Mouse (Mus musculus) left cerebral cortex, postnatal 14 days (tissue): ENCODE measurements around the gene Capns1. TPM values are rescaled to one million over a fixed set of nuclear protein-coding genes. Genes with fewer than 3 reads are reported as not detected.
"Not testable (repeated sequence)": the region's sequence is repeated elsewhere in the genome, so short reads cannot be mapped to it uniquely, and the experiment has no call there.

Experiments
- DNase-seq, 2 experiments: peaks; one replicate each; pipeline ENCODE4 v3.0.0; 2021 to 2022; ENCODE audit warnings: low spot score in 2 of 2, mixed read lengths in 1 of 2
- intact Hi-C: fragments of 180-260 bp; cut with DNase I; formaldehyde crosslinking; loops from one replicate; pipeline ENCODE4 v1.15.1; 2025
- total RNA-seq, 2 experiments: library from RNA; stranded (reverse); gene quantifications; 2 replicates each; pipeline ENCODE4 v1.2.3; 2021

The Capns1 gene
- total RNA-seq, 2 experiments from 2014 or later: 194 to 196 TPM

DNA sequence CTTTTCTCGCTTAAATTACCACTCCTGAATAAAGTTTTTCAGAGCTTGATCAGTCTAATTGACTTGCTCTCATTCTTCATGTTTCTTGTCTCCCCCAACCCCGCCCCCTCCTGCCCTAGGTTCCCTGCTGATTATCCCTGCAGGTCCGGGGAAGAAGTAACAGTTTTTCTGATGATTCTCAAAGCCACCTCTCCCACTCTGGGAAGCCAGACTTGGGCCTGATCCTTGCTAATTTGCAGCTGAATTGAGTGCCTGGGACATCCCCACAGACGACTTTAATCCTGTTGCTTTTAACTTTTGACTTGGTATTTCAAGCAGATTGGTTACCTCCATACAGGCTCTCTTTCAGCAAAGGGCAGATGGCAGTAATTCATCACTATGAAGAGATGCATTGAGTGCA, 12.4 kb upstream of the Capns1 start:
- intact Hi-C loops: no loop called here
- DNase-seq: no peak

DNA sequence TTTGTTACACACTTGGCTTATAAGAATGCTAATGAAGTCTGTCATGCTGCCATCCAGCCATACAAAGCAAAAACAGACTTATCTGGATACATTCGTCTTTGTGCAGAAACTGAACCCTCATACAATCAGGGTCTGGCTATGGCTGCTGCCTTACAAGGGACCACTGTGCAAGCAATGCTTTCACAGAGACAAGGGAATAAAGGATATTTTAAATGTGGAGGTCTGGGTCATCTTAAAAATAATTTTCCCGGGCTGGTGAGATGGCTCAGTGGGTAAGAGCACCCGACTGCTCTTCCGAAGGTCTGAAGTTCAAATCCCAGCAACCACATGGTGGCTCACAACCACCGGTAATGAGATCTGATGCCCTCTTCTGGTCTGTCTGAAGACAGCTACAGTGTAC, 7.8 kb upstream of the Capns1 start:
- intact Hi-C loops: not testable (repeated sequence)

GRCm38 (mm10) chr7:30205383-30205782, 6.8 kb upstream of the Capns1 start:
- intact Hi-C loops: no loop called here
- DNase-seq: peak; percentile 49 to 70

More for the DNA sequence above, 7.8 kb upstream of the Capns1 start:
- DNase-seq: not testable (repeated sequence)

DNA sequence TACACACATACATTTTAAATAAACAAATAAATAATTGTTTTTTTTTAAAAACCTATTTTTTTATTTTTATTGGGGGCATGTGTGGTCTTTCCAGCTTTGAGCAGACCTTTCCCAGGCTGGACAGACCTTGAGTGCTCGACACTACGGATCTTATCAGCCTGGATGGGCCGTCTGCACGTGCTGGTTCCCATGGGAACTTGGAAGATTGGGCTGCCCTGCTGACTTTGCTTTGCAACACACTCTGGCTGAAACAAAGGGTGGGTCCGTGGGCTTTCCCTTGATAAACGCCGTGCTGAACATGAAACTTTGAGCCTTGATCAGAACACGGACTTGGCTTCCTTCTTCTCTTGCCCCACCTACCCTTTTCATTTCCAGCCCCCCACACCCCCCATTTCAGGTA, 5.8 kb upstream of the Capns1 start:
- intact Hi-C loops: no loop called here
- DNase-seq: no peak

DNA sequence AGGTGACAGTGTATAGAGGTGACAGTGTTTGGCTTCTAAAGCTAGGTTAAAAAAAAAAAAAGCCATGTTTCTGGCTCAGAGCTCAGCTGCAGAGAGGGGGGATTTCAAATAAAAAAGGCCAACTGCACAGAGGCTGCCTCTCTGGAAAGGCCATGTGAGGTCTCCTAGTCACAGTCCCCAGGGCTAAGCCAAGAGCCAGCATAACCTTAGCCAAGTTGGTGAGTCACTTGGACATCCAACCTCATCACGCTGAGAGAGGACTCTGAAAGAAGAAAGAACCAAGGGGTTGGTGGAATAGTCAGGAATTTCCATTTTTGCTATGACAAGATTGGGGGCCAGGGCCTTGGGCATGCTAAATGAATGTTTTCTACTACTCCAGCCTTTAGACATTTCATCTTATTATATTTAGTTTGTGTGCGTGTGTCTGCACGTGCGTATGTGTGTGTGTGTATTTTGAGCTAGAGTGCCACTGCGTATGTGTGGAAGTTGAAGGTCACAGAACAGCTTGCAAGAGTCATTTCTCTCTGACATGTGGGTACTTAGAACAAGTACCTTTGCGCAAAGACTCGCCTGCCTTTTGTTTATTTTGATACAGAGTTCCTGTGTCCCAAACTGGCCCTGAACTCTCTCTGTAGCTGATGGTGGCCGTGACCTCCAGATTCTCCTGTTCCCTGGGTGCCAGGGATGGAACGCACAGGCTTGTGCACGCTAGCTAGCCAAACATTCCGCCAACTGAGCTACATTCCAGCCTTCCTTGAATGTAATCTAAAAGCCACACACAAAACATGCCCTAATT, 4.5 kb upstream of the Capns1 start:
- DNase-seq: no peak
- intact Hi-C loops: no loop called here

DNA sequence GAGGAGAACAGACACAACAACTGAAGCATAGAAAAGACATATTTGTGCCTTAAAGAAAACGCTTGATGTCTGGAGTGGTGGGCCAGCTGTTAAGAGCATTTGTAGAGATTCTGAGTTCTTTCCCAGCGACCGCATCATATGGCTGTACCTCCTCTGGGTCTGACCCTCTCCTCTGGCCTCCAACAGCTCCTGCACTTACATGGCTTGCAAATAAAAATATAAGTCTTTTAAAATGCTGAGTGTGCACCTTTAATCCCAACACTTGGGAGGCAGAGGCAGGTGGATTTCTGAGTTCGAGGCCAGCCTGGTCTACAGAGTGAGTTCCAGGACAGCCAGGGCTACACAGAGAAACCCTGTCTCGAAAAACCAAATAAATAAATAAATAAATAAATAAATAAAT, 2.0 kb upstream of the Capns1 start:
- intact Hi-C loops: not testable (repeated sequence)

DNA sequence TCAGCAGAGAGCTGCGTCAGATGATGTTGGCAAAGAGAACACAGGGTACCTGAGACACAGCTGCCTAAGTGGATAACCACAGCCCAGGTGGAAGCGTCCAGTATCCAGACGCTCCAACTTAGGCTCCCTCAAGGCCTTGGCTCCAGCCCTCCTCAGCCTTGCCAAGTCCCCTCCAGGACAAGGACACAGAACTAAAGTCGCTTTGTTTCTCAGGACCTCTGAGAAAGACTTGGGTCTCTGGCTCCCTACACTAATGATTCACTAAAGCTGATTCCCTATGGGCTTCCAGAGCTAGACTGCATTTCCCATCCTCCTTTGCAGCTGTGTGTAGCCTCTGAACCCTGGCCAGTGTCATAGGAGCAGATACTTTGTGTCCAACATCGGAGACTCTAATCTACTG, 1.6 kb upstream of the Capns1 start:
- intact Hi-C loops: no loop called here
- DNase-seq: no peak

More for the DNA sequence above, 2.0 kb upstream of the Capns1 start:
- not testable (repeated sequence) for DNase-seq

DNA sequence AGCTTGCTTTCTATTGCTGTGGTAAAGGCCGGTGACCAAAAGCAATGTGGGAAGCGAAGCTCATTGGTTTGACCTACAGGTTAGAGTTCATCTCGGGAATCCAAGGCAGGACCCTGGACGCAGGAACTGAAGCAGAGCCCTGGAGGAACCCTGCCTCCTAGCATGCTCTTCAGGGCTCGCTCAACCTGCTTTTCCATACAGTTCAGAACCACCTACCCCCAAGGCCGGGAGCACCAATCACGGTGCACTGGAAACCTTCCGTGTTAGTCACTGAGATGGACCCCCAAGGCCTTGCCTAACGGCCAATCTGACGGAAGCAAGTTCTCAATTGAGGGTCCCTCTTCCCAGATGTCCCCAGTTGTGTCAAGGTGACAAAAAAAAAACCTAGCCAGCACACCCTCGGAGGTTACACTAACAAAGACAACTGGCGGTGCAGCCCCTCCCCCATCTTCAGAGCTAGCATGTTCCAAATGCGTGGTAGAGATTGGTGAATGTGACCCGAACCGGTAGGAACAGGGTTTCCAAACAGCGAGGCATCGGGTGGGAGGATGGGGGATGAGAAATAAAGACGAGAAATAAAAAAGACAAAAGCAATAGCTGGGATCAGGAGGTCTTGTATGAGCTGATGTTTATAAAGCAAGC, 1.0 kb upstream of the Capns1 start:
- intact Hi-C loops: no loop called here
- DNase-seq: no peak

DNA sequence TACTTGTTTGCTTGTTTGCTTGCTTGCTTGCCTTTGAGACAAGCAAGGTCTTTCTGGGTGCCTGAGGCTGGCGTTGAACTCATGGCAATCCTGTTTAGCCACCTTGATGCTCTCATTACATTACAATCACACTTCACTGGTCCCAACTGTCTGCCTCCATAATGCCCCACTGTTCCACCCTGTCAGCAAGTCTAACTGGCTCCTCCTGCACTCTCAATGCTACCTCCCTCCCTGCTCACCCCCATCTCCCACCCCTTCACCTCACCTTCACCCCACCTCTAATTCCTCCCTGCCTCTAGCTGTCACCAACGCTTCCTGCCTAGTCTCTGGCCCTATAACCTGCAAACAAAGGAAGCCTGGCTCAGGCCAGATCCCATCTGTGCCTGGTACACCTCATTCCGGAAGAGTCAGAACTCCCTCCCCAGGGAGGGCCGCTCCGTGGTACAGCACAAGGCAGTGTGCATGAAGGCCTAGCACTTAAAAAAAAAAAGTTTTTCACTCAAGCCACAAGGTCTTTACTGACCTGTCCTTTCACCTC, 950 bp downstream of the Capns1 start:
- no peak for DNase-seq
- intact Hi-C loops: no loop called here

GRCm38 (mm10) chr7:30196171-30196570, 2.4 kb downstream of the Capns1 start:
- DNase-seq: no peak
- intact Hi-C loops: no loop called here

- no peak for DNase-seq
- intact Hi-C loops: no loop called here
These were observed 3.1 kb downstream of the Capns1 start for GRCm38 (mm10) chr7:30195461-30195860.

DNA sequence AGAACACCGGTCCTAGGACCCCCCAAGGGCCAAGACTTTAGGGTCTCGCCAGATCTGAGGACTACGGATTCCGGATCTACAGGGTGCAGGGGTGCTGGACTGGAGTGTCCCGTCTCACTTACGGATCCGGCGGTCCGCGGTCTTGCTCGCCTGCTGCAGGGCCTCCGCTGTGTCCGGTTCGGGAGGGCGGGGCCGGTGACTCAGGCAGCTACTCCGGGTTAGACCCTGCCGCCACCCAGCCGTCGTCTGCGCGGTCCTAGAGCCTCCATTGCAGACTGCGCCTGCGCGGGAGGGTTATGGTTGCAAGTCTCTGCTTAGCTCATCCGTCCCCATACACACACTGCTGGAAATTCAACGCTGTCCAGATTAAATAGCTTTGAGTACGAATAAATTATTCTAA, 3.7 kb downstream of the Capns1 start:
- intact Hi-C loops: no loop called here
- DNase-seq: peak; percentile 95

DNA sequence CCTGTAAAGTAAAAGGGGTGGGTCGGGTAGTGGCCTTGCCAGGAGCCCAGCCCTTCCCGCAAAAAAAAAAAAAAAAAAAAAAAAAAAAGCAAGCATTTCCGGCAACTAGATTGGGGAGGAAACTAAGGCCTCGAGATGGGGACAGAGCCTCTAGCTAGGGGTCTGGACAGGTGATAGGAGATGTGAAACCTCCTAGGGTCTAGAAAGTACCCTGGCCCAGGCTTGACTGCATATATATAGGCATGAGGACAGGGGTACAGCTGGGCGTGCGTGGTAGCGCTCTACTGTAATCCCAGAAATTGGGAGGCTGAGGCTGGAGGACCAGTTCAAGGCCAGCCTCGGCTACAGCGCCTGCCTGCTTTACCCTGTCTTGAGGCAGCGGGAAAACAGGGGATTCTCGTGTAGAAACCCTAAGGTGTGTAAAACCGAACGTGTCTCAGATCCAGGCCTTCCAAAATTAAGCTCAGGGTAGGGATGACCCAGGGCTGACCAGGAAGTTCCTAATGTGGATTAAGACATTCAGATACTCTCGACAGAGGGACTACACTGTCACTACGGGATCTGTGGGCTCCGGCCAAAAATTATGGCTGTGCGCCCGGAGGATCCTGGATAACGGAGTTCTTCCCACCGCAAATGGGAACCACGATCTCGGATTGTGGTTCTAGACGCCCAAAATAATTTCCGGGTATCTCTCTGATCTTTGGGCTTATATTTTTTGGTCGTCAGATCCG, 4.3 kb downstream of the Capns1 start:
- DNase-seq: peak; percentile 42 to 57
- intact Hi-C loops: no loop called here

- intact Hi-C loops: no loop called here
- DNase-seq: peak in 1 of 2 experiments; percentile 67
These were observed 5.0 kb downstream of the Capns1 start for GRCm38 (mm10) chr7:30193581-30194100.

DNA sequence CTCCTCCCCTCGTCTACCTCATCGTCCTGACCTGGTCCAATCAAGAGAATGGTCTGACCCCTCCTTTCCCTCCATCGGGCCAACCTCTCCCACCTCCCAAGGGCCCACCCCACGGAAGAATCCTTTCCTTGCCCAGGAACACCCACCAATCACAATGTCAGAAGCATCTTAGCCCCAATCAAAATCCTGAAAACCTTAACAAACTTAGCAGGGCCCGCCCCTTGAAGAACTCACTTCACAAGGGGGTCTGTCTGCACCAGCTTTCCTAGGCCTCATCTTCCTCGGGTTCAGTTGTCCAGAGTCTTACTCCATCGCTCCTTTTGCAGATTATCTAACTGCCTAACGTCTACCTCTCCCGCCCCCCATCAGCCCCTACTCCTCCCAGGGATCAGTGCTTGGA, 5.6 kb downstream of the Capns1 start:
- intact Hi-C loops: no loop called here
- no peak for DNase-seq

DNA sequence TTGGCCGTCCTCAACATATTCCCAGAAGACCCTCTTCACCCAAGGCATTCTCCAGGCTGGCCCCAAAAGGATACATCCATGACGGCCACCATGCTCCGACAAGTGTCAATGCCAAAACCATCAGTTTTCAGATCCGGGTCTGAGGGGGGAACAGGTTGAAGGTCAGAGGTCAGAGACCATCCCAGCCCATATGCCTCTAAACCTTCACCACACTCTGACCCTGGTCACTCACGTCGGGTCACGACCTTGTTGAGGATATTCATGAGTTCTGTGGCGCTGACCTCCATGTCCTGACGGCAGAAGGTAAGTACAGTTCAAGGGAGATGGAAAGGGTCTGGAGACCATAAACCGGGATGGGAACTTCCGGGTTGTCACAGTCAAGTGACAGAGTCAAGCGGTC, 6.5 kb downstream of the Capns1 start:
- DNase-seq: no peak
- intact Hi-C loops: no loop called here

DNA sequence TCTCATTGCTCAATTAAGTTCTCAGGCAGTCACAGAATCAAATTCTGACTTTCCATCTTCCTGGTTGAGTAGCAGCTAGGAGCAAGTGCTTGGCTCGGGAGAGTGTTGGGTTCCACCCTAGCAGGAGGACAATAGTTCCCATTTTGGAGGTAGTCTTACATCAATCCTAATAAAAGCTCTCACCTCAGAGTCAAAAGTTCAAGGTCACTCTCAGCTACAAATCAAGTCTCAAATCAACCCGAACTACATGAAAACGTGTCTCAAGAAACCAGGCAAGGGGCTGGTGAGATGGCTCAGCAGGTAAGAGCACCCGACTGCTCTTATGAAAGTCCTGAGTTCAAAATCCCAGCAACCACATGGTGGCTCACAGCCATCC, 9.5 kb downstream of the Capns1 start:
- intact Hi-C loops: no loop called here
- DNase-seq: no peak

- intact Hi-C loops: no loop called here
- no peak for DNase-seq
These were observed 10.1 kb downstream of the Capns1 start for GRCm38 (mm10) chr7:30188344-30189115.

- no peak for DNase-seq
- intact Hi-C loops: loop anchor here (5.0 kb wide), 1 partner anchor 33 kb away; no protein-coding TSS in a partner anchor
These were observed 13.8 kb downstream of the Capns1 start for GRCm38 (mm10) chr7:30184641-30185348.
